Mouse (Mus musculus): Measurements from ENCODE around the gene AB124611. TPM values are rescaled to one million over a fixed set of nuclear protein-coding genes. Genes with fewer than 3 reads are reported as not detected.
"Not testable (repeated sequence)": the region's sequence is repeated elsewhere in the genome, so short reads cannot be mapped to it uniquely, and the experiment has no call there.

Gene AB124611
- polyA plus RNA-seq, 1 experiment from 2014 or later, result 5.4 TPM

DNA sequence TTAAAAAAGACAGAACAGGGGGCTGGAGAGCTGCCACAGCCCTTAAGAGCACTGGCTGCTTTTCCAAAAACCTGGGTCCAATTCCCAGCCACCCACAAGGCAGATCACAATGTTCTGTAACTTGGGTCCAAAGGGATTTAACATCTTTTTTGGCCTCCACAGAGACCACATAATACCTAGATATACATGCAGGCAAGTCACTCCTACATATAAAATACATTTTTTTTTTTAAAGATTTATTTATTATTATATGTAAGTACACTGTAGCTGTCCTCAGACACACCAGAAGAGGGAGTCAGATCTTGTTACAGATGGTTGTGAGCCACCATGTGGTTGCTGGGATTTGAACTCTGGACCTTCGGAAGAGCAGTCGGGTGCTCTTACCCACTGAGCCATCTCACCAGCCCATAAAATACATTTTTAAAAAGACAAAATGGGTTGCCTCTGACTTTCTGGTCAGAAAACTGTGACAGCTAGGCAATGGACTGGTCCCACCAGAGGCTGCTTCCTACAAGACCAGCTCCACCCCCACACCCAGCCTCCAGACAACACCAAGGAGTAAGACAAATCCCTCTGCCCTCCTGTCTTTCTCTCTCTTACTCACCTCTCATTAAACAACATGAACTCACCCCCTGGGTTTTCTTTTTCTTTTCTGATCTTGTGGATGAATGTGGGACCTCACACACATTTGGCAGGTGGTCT lies 1.3 kb downstream of the AB124611 start:
- no peak for ATAC-seq
- H3K9me3 ChIP-seq (replicated peaks), result no peaks in the 10 kb centered on the region
- no peak overlapping the region for H3K27ac ChIP-seq
- no peak overlapping the region for H3K4me3 ChIP-seq
- no peaks in the 10 kb centered on the region for H3K27me3 ChIP-seq
- 85% methylated on average over 2 of the region's 2 CpGs for WGBS
- H3K4me1 ChIP-seq, result no peaks in the 10 kb centered on the region
- H3K36me3 ChIP-seq (ENCODE audit: poor library complexity, severe bottlenecking), result no peaks in the 10 kb centered on the region
- no peak overlapping the region for H3K9ac ChIP-seq
- H3K4me2 ChIP-seq, result no peak overlapping the region

DNA sequence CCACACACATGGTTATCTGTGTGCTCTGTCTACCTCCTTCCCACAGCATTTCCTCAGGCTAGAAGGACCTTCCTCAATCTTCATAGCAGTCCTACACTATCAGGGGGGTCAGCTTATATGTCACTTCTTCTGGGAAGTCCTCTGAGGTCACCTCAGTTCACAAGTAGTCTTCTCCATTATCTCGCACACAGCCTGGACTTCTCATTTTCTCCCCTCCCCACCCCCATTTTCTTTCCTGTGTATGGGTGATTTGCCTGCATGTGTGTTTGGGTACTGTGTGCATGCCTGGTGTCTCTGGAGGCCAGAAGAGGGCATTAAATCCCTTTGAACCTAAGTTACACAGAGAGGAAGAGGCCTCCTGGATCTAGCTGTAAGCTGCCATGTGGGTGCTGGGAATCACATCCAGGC lies 1.9 kb downstream of the AB124611 start:
- H3K36me3 ChIP-seq (ENCODE audit: poor library complexity, severe bottlenecking), result no peaks in the 10 kb centered on the region
- H3K9ac ChIP-seq, result no peak overlapping the region
- no peak overlapping the region for H3K27ac ChIP-seq
- H3K9me3 ChIP-seq (replicated peaks), result no peaks in the 10 kb centered on the region
- no peaks in the 10 kb centered on the region for H3K4me1 ChIP-seq
- WGBS, result 87% methylated on average over 1 of the region's 1 CpGs
- no peak overlapping the region for H3K4me2 ChIP-seq
- no peak for ATAC-seq
- no peak overlapping the region for H3K4me3 ChIP-seq
- H3K27me3 ChIP-seq, result no peaks in the 10 kb centered on the region

DNA sequence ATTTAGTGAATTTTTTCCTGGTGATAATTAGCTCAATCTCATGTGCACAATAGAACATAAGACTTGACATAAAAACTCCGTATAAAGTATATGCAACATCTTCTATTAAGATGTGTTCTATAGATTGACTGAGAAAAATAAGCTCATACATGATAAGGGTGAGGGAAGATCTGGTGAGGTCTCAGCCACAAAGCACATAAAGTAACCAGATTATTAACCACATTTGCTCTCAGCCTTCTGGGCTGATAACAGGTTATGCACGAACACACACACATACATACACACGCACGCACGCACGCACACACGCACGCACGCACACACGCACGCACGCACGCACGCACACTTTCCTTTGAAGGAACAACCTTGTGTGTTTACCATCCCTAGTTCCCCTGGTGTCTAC lies 10.5 kb downstream of the AB124611 start:
- Histone ChIP-seq H3K27ac (no peak overlapping the region), H3K9ac (no peak overlapping the region), H3K4me2 (no peak overlapping the region), H3K9me3 (replicated peaks) (no peaks in the 10 kb centered on the region), H3K27me3 (no peaks in the 10 kb centered on the region), H3K4me1 (no peaks in the 10 kb centered on the region), H3K4me3 (no peak overlapping the region), H3K36me3 (ENCODE audit: poor library complexity, severe bottlenecking) (0 out of 2 replicates have a peak, but pooled peaks cover 4% of the 10 kb centered on the region)
- no peak for ATAC-seq
- 96% methylated on average over 14 of the region's 14 CpGs for WGBS

DNA sequence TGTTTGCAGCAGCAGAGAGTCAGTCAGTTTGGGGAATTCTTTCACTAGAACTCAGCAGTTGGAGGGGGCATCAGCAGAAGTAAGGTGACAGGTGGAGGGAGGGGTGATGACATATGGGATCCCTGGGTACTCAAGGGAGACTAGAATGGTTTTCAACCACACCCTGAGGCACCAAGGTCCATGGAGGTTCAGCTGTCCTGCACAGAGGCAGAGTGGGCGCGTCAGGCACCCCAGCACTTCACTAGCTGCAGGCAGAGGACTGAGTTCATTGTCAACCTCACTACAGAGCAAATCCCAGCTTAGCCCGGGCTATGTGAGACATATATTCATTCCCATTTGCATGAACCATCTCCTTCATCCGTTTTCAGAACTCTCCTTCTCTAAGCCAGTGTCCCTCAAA lies 11.0 kb downstream of the AB124611 start:
- no peak overlapping the region for H3K27ac ChIP-seq
- H3K4me3 ChIP-seq, result no peak overlapping the region
- 0 out of 2 replicates have a peak, but pooled peaks cover 4% of the 10 kb centered on the region for H3K36me3 ChIP-seq (ENCODE audit: poor library complexity, severe bottlenecking)
- no peaks in the 10 kb centered on the region for H3K4me1 ChIP-seq
- WGBS, result 80% methylated on average over 4 of the region's 4 CpGs
- H3K9ac ChIP-seq, result no peak overlapping the region
- ATAC-seq, result no peak
- H3K9me3 ChIP-seq (replicated peaks), result no peaks in the 10 kb centered on the region
- no peak overlapping the region for H3K4me2 ChIP-seq
- no peaks in the 10 kb centered on the region for H3K27me3 ChIP-seq

DNA sequence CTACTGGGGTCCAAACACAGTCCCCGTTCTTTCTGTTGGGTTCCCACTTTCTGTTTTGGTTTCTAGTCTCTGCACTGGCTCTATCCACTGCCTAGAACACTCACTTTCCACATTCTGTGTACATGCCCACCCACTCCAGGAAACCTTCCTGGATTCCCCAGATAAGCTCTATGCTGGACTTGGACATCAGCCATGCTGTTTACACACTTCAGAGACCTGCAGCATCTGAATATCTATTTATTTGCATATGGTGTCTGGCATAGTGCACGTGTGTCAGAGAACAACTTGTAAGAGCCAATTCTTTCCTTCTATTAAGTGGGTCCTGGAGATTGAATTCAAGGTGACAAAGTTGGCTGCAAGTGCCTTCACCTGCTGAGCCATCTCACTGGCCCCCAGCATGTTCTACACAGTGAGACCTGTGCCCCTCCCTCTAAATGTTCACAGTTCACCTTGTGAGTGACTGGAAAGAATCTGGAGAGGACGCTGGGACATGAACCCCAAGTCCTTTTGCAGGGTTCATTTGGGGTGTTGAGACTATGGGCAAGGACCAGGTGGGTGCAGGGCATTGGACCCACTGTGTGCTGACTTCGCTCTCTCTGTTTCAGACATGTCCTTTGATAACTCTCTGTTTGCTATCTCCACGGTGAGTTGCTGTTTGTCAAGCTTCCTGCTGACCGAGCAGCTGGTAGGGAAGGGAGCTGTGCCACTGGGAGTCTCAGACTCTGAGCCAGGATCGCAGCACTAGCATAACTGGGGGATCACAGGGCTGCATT lies 14.2 kb downstream of the AB124611 start:
- no peak overlapping the region for H3K27ac ChIP-seq
- no peak for ATAC-seq
- no peak overlapping the region for H3K4me3 ChIP-seq
- no peaks in the 10 kb centered on the region for H3K9me3 ChIP-seq (replicated peaks)
- H3K4me1 ChIP-seq, result peaks cover 7% of the 10 kb centered on the region
- no peak overlapping the region for H3K4me2 ChIP-seq
- no peaks in the 10 kb centered on the region for H3K27me3 ChIP-seq
- peaks cover 8% of the 10 kb centered on the region; the same call in 1 of the 2 replicates for H3K36me3 ChIP-seq (ENCODE audit: poor library complexity, severe bottlenecking)
- 84% methylated on average over 7 of the region's 7 CpGs for WGBS
- no peak overlapping the region for H3K9ac ChIP-seq

DNA sequence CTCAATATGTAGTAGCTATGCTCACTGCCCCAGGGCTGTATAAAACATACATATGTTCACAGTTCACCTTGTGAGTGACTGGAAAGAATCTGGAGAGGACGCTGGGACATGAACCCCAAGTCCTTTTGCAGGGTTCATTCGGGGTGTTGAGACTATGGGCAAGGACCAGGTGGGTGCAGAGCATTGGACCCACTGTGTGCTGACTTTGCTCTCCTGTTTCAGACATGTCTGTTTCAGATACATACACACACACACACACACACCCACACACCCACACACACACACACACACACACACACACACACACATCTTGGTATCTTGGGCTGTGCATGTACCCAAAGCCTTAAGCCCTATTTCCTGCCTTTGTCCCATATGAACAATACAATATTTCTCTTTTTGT lies 16.0 kb downstream of the AB124611 start:
- H3K36me3 ChIP-seq (ENCODE audit: poor library complexity, severe bottlenecking); H3K27me3 ChIP-seq; H3K4me2 ChIP-seq; H3K9me3 ChIP-seq (replicated peaks); H3K4me3 ChIP-seq; ATAC-seq; H3K27ac ChIP-seq; H3K9ac ChIP-seq: not testable (repeated sequence)
- peaks cover 12% of the 10 kb centered on the region for H3K4me1 ChIP-seq
- WGBS, result 94% methylated on average over 2 of the region's 2 CpGs

DNA sequence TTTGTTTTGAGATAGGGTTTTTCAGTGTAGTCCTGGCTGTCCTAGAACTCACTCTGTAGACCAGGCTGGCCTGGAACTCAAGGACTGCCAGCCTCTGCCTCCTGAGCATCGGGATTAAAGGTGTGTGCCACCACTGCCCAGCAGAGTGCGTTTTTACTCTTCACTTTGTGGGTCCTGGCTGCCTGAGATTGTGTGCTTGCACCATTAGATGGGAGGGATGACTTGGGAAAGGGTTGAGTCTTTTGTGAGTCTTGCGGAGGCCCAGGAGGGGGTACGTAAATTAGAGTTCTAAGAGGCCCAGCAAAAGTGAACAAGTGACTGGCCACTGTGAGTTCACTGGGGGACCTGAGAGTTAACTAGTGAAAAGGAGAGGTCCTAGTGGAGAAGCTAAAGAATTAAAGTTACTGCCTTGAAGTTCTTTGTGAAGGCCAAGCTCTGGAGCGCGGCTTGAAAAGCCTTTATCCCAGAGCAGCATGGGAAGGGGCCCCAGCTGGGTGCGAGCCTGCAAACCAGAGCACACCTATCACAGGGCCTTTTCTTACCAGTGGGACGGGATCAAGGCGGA lies 19.5 kb downstream of the AB124611 start:
- H3K27ac ChIP-seq, result peak overlapping the region; percentile 98
- no peaks in the 10 kb centered on the region for H3K27me3 ChIP-seq
- peak overlapping the region; percentile 70 for H3K4me2 ChIP-seq
- H3K9ac ChIP-seq, result peak overlapping the region; percentile 95
- WGBS, result 3% methylated on average over 9 of the region's 9 CpGs
- H3K36me3 ChIP-seq (ENCODE audit: poor library complexity, severe bottlenecking), result peaks cover 11% of the 10 kb centered on the region
- peak overlapping the region; percentile 76 for H3K4me3 ChIP-seq
- peaks cover 27% of the 10 kb centered on the region for H3K4me1 ChIP-seq
- ATAC-seq, result peak; percentile 62
- H3K9me3 ChIP-seq (replicated peaks), result no peaks in the 10 kb centered on the region

DNA sequence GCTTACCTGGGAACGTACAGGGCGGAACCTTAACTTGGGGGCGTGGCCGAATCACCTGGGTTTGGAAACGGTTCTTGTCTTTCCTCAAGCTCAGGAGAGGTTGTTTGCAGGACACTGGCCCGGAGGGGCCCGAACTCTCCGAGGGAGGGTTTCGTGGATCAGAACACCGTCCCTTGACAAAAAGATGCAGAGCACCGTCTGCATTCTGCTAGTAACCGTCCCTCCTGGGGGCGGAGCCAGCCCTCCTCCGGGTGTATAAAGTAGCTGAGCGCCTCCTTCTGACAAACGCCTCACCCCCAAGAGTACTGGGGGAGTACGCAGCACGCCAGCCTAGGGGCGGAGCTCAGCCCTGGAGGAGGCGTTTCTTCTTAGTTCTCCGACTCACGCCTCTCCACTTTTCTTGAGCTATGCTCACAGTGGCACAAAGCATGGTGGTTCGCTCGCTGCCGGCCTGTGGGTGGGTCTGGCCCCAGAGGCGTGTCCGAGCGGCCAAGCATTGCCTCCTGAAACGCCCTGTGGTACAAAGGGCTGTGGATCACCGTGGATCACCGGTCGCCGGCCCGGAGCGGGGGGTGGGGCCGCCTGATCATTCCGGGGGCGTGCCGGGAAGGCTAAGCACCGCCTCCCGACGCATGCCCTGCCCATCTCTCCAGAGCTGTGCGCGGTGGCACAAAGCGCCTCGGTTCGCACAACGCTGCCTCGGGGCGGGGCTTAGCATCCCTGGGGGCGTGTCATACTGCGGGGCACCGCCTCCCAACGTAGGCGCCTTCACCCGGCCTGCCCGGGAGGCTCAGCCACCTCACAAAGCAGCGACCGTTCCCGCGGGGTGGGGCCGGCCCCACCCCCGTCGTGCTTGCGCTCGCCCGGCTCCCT lies 20.2 kb downstream of the AB124611 start:
- peak overlapping the region; percentile 70 for H3K4me2 ChIP-seq
- H3K4me3 ChIP-seq, result peak overlapping the region; percentile 76
- no peaks in the 10 kb centered on the region for H3K9me3 ChIP-seq (replicated peaks)
- peak; percentile 95 for ATAC-seq
- peaks cover 17% of the 10 kb centered on the region for H3K36me3 ChIP-seq (ENCODE audit: poor library complexity, severe bottlenecking)
- H3K27me3 ChIP-seq, result no peaks in the 10 kb centered on the region
- peaks cover 28% of the 10 kb centered on the region for H3K4me1 ChIP-seq
- peak overlapping the region; percentile 98 for H3K27ac ChIP-seq
- peak overlapping the region; percentile 95 for H3K9ac ChIP-seq
- under 1% methylated on average over 64 of the region's 67 CpGs for WGBS

DNA sequence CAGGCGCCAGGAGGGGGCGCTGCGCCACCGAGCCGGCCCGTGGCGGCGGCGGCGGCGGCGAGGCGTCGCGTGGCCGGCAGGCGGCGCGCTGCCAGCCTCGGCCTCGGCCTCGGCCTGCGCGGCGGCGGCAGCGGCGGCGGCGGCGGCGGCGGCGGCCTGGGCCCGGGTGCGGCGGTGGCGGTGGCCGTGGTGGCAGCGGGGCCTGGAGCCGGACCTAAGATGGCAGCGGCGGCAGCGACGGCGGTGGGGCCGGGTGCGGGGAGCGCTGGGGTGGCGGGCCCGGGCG lies 20.8 kb downstream of the AB124611 start, which contains the start of gene Carm1:
Gene Carm1 (plus strand): TSS at position 106 of the 286 bp plus-strand sequence.
- H3K9ac ChIP-seq, result peak within 1 kb of the TSS; percentile 95
- H3K4me2 ChIP-seq, result peak within 1 kb of the TSS; percentile 82
- H3K4me3 ChIP-seq, result peak within 1 kb of the TSS; percentile 76
- 5% methylated on average over 4 of the region's 52 CpGs for WGBS
- H3K9me3 ChIP-seq (replicated peaks), result no peaks in the 10 kb centered on the region
- H3K4me1 ChIP-seq, result peaks cover 32% of the 10 kb centered on the region
- no peaks in the 10 kb centered on the region for H3K27me3 ChIP-seq
- peak within 1 kb of the TSS; percentile 98 for H3K27ac ChIP-seq
- ATAC-seq, result no peak; the same call in 1 of the 2 replicates
- H3K36me3 ChIP-seq (ENCODE audit: poor library complexity, severe bottlenecking), result peaks cover 21% of the 10 kb centered on the region

DNA sequence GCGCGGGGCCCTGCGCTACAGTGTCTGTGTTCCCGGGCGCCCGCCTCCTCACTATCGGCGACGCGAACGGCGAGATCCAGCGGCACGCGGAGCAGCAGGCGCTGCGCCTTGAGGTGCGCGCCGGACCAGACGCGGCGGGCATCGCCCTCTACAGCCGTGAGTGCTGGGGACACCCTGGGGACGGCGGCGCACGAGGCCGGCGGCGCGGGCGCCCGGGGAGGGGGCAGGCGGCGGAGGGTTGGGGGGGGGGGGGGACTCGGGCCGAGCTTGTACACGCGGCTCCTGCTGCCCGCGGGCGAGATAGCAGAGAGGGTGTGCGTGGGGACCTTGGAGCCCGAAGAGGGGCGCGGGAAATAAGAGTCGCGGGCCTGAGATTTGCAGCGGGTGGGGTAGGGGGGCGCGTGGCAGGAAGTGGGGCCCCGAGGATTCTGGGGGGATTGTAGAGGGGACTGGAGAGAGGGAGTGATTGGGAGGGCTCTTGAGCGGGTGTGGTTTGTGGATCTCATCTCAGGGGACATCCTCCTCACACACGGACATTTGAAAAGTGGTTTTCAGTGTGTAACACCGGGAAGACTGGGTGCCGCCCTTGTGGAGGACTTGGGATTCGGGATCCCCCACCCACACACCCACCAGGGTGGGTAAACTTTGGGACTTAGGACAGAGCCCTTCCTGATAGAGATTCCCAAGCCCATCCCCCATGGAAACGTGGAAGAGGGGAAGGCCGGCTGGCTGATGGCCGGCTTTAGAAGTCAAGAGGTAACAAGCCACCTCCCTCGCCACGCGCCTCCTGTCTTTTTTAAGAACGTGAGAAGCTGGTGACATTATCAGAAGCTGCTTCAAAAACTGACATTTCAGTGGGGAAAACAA lies 21.3 kb downstream of the AB124611 start:
- peak; percentile 25 for ATAC-seq
- 1% methylated on average over 47 of the region's 66 CpGs for WGBS
- Histone ChIP-seq H3K4me2 (peak overlapping the region; percentile 82), H3K27ac (peak overlapping the region; percentile 98), H3K9ac (peak overlapping the region; percentile 95), H3K9me3 (replicated peaks) (no peaks in the 10 kb centered on the region), H3K36me3 (ENCODE audit: poor library complexity, severe bottlenecking) (peaks cover 21% of the 10 kb centered on the region), H3K4me3 (peak overlapping the region; percentile 76), H3K4me1 (peaks cover 32% of the 10 kb centered on the region), H3K27me3 (no peaks in the 10 kb centered on the region)

DNA sequence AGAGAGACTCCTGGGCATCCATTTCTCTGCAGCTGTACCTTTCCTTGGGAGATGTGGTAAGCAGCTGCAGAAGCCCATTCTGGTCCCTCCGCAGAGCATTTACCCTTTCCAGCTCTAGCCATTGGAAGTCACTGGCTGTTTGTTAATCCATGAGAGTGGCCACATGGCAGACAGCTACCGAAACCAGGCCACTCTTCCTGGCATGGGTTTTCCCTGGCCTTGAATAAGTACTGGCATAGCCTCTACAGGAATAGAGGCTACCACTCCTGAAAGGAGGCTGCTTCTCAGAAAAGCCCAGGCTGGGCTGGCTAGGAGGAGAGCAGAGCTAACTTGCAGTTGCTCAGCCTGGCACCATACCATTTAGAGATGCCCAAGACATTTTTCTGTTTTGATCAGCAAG lies 25.1 kb downstream of the AB124611 start:
- no peak overlapping the region for H3K9ac ChIP-seq
- WGBS, result 98% methylated on average over 2 of the region's 2 CpGs
- H3K27ac ChIP-seq, result 0 out of 2 replicates have a peak overlapping the region, but pooled peaks have one; percentile 35
- H3K36me3 ChIP-seq (ENCODE audit: poor library complexity, severe bottlenecking), result peaks cover 29% of the 10 kb centered on the region
- peaks cover 20% of the 10 kb centered on the region for H3K4me1 ChIP-seq
- H3K9me3 ChIP-seq (replicated peaks), result no peaks in the 10 kb centered on the region
- no peak for ATAC-seq
- no peak overlapping the region for H3K4me3 ChIP-seq
- no peak overlapping the region for H3K4me2 ChIP-seq
- H3K27me3 ChIP-seq, result no peaks in the 10 kb centered on the region
